Mouse (Mus musculus) right cerebral cortex, postnatal 4 days (tissue): Measurements from ENCODE around the gene Tat.
A peak's percentile ranks its signal among the peaks of the same experiment; 100 is the strongest.
"Not testable (repeated sequence)": the region's sequence is repeated elsewhere in the genome, so short reads cannot be mapped to it uniquely, and the experiment has no call there.

ENCODE experiments used
- DNase-seq: peaks from one replicate; pipeline ENCODE4 v3.0.0-alpha.2; 2022

Gene Tat

GRCm38 (mm10) chr8:109983944-109984343 is 6.3 kb upstream of the Tat start:
- no peak for DNase-seq

GRCm38 (mm10) chr8:109986384-109986783 is 3.9 kb upstream of the Tat start:
- no peak for DNase-seq

- no peak for DNase-seq
Observed at GRCm38 (mm10) chr8:109987776-109988175, 2.5 kb upstream of the Tat start.

GRCm38 (mm10) chr8:109989151-109989550 is 1.1 kb upstream of the Tat start:
- DNase-seq, result no peak

GRCm38 (mm10) chr8:109992166-109992565 is 1.9 kb downstream of the Tat start:
- DNase-seq, result no peak

- DNase-seq, result no peak
Observed at GRCm38 (mm10) chr8:109992951-109993350, 2.7 kb downstream of the Tat start.

- no peak for DNase-seq
Observed at GRCm38 (mm10) chr8:109997381-109997780, 7.1 kb downstream of the Tat start.

GRCm38 (mm10) chr8:109998066-109998465 is 7.8 kb downstream of the Tat start:
- DNase-seq, result no peak

- DNase-seq, result no peak
Observed at GRCm38 (mm10) chr8:109999974-110000373, 9.7 kb downstream of the Tat start.

- peak; percentile 17 for DNase-seq
Observed at GRCm38 (mm10) chr8:110002953-110003352, 12.7 kb downstream of the Tat start.

GRCm38 (mm10) chr8:110004300-110004699 is 14.1 kb downstream of the Tat start:
- no peak for DNase-seq

- peak; percentile 8 for DNase-seq
Observed at GRCm38 (mm10) chr8:110006312-110007023, 16.2 kb downstream of the Tat start.

- no peak for DNase-seq
Observed at GRCm38 (mm10) chr8:110008228-110008994, 18.2 kb downstream of the Tat start.

- DNase-seq, result no peak
Observed at GRCm38 (mm10) chr8:110008995-110009446, 18.8 kb downstream of the Tat start.

GRCm38 (mm10) chr8:110010868-110011267 is 20.6 kb downstream of the Tat start:
- DNase-seq, result peak; percentile 19

GRCm38 (mm10) chr8:110022081-110022480 is 31.8 kb downstream of the Tat start:
- DNase-seq, result no peak

GRCm38 (mm10) chr8:110022768-110023344 is 32.6 kb downstream of the Tat start:
- no peak for DNase-seq

- not testable (repeated sequence) for DNase-seq
Observed at GRCm38 (mm10) chr8:110033771-110034170, 43.5 kb downstream of the Tat start.

- no peak for DNase-seq
Observed at GRCm38 (mm10) chr8:110034331-110034730, 44.1 kb downstream of the Tat start.

GRCm38 (mm10) chr8:110036156-110036555 is 45.9 kb downstream of the Tat start:
- DNase-seq, result peak; percentile 13

- no peak for DNase-seq
Observed at GRCm38 (mm10) chr8:110039216-110039615, 49.0 kb downstream of the Tat start.

GRCm38 (mm10) chr8:110039659-110040058 is 49.4 kb downstream of the Tat start, which contains the start of gene Chst4:
Gene Chst4 (minus strand): TSS chr8:110039740.
- no peak for DNase-seq

- DNase-seq, result no peak
Observed at GRCm38 (mm10) chr8:110040509-110040908, 50.3 kb downstream of the Tat start.
